Mouse (Mus musculus) T-helper 2 cell (primary cell): Measurements from ENCODE around the gene Prrc2a.

ENCODE experiments used
- in situ Hi-C: fragments of 300-600 bp; cut with MboI, MseI; formaldehyde crosslinking; loops from one replicate; pipeline ENCODE4 v1.15.1; 2025; ENCODE audit warnings: high pct_unique_total_duplicates

The Prrc2a gene

GRCm38 (mm10) chr17:35192924-35193323 is 28.2 kb upstream of the Prrc2a start:
- in situ Hi-C loops: no loop called here

GRCm38 (mm10) chr17:35191723-35192122 is 27.0 kb upstream of the Prrc2a start:
- in situ Hi-C loops: no loop called here

GRCm38 (mm10) chr17:35190096-35190495 is 25.4 kb upstream of the Prrc2a start:
- in situ Hi-C loops: no loop called here

- in situ Hi-C loops: no loop called here
These were observed 24.5 kb upstream of the Prrc2a start for GRCm38 (mm10) chr17:35189186-35189585.

- in situ Hi-C loops: no loop called here
These were observed 23.4 kb upstream of the Prrc2a start, which contains the start of gene Lst1 for GRCm38 (mm10) chr17:35187959-35188610. Lst1 (minus strand) TSS chr17:35188439.

GRCm38 (mm10) chr17:35187345-35187744 is 22.6 kb upstream of the Prrc2a start:
- in situ Hi-C loops: no loop called here

- in situ Hi-C loops: no loop called here
These were observed 22.0 kb upstream of the Prrc2a start for GRCm38 (mm10) chr17:35186681-35187080.

- in situ Hi-C loops: no loop called here
These were observed 21.2 kb upstream of the Prrc2a start for GRCm38 (mm10) chr17:35185639-35186611.

GRCm38 (mm10) chr17:35180093-35180492 is 15.4 kb upstream of the Prrc2a start:
- in situ Hi-C loops: no loop called here

- in situ Hi-C loops: no loop called here
These were observed 13.8 kb upstream of the Prrc2a start for GRCm38 (mm10) chr17:35178528-35178927.

- in situ Hi-C loops: no loop called here
These were observed 11.3 kb upstream of the Prrc2a start, which contains the start of gene Aif1 for GRCm38 (mm10) chr17:35175968-35176367. Aif1 (minus strand) TSS chr17:35176068.

- in situ Hi-C loops: no loop called here
These were observed 10.7 kb upstream of the Prrc2a start for GRCm38 (mm10) chr17:35175382-35175781.

- in situ Hi-C loops: loop anchor here (5.0 kb wide), 1 partner anchor 58 kb away; the partner anchor contains the start of gene Atp6v1g2
These were observed 9.7 kb upstream of the Prrc2a start for GRCm38 (mm10) chr17:35174201-35174977.

- in situ Hi-C loops: loop anchor here (5.0 kb wide), 1 partner anchor 59 kb away; the partner anchor contains the start of gene Atp6v1g2
These were observed 8.6 kb upstream of the Prrc2a start for GRCm38 (mm10) chr17:35173329-35173728.

GRCm38 (mm10) chr17:35172445-35173234 is 7.9 kb upstream of the Prrc2a start:
- in situ Hi-C loops: loop anchor here (5.0 kb wide), 1 partner anchor 60 kb away; the partner anchor contains the start of gene Atp6v1g2

- in situ Hi-C loops: no loop called here
These were observed 4.0 kb upstream of the Prrc2a start for GRCm38 (mm10) chr17:35168541-35169207.

- in situ Hi-C loops: no loop called here
These were observed 3.1 kb upstream of the Prrc2a start for GRCm38 (mm10) chr17:35167794-35168193.

GRCm38 (mm10) chr17:35166352-35167035 is 1.8 kb upstream of the Prrc2a start:
- in situ Hi-C loops: no loop called here

- in situ Hi-C loops: no loop called here
These were observed 906 bp upstream of the Prrc2a start for GRCm38 (mm10) chr17:35165451-35166155.
